Mouse (Mus musculus): Measurements from ENCODE around the gene Sema6d.

Sema6d gene

GRCm38 (mm10) chr2:124531062-124531461, 441.3 kb downstream of the Sema6d start:
- in situ Hi-C loops (cut with MboI; ENCODE audit: low sequenced_read_pairs), result no loop called here

GRCm38 (mm10) chr2:124532906-124533305, 443.1 kb downstream of the Sema6d start:
- in situ Hi-C loops (cut with MboI; ENCODE audit: low sequenced_read_pairs), result no loop called here

GRCm38 (mm10) chr2:124533602-124534001, 443.8 kb downstream of the Sema6d start:
- in situ Hi-C loops (cut with MboI; ENCODE audit: low sequenced_read_pairs), result no loop called here

- in situ Hi-C loops (cut with MboI; ENCODE audit: low sequenced_read_pairs), result no loop called here
Measured at GRCm38 (mm10) chr2:124550315-124550714, 460.5 kb downstream of the Sema6d start.

- in situ Hi-C loops (cut with MboI; ENCODE audit: low sequenced_read_pairs), result no loop called here
Measured at GRCm38 (mm10) chr2:124554751-124555415, 465.1 kb downstream of the Sema6d start.

- in situ Hi-C loops (cut with MboI; ENCODE audit: low sequenced_read_pairs), result no loop called here
Measured at GRCm38 (mm10) chr2:124556861-124557499, 467.2 kb downstream of the Sema6d start.

GRCm38 (mm10) chr2:124558021-124558420, 468.3 kb downstream of the Sema6d start:
- in situ Hi-C loops (cut with MboI; ENCODE audit: low sequenced_read_pairs), result no loop called here

DNA sequence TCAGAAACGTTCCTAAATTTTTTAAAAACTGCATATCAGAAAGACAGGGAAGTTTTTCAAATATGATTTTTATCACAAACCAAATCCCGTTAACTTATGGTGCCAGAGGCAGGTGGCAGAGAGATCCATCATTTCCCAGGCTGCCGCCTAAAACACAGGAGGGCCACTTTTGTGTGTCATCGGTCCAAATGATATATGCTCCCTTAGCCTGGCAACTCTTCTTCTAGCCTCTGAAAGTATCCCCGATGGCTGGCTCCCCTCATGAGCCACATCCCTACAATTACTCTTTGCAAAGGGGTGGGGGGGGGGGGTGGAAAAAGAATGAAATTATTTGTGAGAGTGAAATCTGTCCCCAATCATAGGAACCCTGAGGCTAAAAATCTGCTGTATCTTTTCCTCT, 471.9 kb downstream of the Sema6d start:
- in situ Hi-C loops (cut with MboI; ENCODE audit: low sequenced_read_pairs), result no loop called here

- in situ Hi-C loops (cut with MboI; ENCODE audit: low sequenced_read_pairs), result no loop called here
Measured at GRCm38 (mm10) chr2:124562091-124562490, 472.3 kb downstream of the Sema6d start.

DNA sequence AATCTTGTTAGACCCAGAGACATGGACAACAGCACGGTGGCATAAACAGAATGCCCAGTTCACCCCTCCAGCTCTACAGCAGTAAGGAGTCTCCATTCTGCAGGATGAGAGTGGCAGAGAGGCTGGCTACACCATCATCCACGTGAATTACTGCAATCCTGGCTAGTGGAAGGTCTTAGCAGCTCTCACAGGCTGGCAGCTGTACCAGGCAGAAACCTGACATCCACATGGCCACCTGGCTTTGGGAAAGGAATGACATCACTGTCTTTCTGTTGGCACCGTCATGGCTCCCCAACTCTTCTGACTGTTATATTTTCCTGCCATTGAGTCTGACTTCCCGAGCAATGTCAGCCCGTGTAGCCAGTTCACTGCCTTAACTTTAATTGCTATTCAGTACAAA, 474.0 kb downstream of the Sema6d start:
- in situ Hi-C loops (cut with MboI; ENCODE audit: low sequenced_read_pairs), result no loop called here

DNA sequence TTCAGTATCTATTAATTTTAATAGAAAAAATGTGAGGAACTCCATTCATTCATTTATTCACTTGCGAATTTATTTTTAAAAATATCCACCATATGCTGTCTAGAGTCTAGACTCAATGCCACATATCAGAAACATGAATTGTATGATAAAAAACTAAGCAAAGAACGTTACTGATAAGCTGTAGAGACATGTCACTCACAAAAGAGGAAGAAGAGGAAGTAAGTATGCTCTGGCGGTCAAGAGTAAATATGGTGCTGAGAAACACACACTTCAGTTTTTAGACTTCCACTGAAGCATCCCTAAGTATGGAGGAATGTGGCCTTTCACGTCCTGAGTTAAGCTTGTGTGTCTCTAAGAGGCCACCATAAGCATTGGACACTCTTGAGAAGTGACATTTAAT, 484.0 kb downstream of the Sema6d start:
- in situ Hi-C loops (cut with MboI; ENCODE audit: low sequenced_read_pairs), result no loop called here

GRCm38 (mm10) chr2:124576053-124576452, 486.3 kb downstream of the Sema6d start:
- in situ Hi-C loops (cut with MboI; ENCODE audit: low sequenced_read_pairs), result no loop called here

DNA sequence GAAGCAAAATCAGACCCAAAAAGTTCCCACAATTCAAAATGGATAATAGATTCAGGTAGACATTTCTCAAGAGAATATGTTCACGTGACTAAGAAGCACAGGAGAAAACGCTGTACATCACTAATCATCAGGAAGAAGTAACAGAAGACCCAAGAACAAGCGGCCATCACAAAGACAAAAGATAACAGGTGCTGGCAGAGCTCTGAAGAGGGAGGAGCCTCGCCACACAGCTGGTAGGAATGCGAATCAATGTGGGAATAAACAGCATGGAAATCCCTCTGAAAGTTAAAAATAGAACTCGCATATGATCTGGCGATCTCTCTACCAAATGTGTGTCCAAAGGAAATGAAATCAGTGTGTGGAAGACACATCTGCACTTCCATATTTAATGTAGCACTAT, 493.8 kb downstream of the Sema6d start:
- in situ Hi-C loops (cut with MboI; ENCODE audit: low sequenced_read_pairs), result no loop called here

- in situ Hi-C loops (cut with MboI; ENCODE audit: low sequenced_read_pairs), result no loop called here
Measured at GRCm38 (mm10) chr2:124592750-124593149, 503.0 kb downstream of the Sema6d start.

GRCm38 (mm10) chr2:124599014-124599413, 509.2 kb downstream of the Sema6d start:
- in situ Hi-C loops (cut with MboI; ENCODE audit: low sequenced_read_pairs), result no loop called here

GRCm38 (mm10) chr2:124601702-124602378, 512.1 kb downstream of the Sema6d start:
- in situ Hi-C loops (cut with MboI; ENCODE audit: low sequenced_read_pairs), result no loop called here

GRCm38 (mm10) chr2:124602379-124602913, 512.7 kb downstream of the Sema6d start:
- in situ Hi-C loops (cut with MboI; ENCODE audit: low sequenced_read_pairs), result no loop called here

DNA sequence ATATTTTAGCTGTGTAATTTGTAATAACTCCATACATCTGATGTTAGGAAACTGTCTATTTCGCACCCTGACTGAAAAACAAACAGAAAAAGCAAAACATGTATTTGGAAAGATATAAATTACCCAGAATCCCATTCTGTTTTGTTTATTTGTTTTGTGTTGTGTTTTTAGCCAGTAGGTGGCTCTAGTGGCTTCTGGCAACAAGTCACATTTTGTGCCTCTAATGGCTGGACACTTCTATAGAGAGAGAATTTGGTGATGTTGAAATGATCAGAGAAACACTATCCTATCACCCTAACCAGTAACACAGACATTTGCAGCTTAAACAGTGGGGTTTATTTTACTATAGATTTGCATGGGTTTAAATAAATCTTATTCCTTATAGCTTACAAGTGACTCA, 515.6 kb downstream of the Sema6d start:
- in situ Hi-C loops (cut with MboI; ENCODE audit: low sequenced_read_pairs), result no loop called here

GRCm38 (mm10) chr2:124607986-124608385, 518.2 kb downstream of the Sema6d start:
- in situ Hi-C loops (cut with MboI; ENCODE audit: low sequenced_read_pairs), result no loop called here

DNA sequence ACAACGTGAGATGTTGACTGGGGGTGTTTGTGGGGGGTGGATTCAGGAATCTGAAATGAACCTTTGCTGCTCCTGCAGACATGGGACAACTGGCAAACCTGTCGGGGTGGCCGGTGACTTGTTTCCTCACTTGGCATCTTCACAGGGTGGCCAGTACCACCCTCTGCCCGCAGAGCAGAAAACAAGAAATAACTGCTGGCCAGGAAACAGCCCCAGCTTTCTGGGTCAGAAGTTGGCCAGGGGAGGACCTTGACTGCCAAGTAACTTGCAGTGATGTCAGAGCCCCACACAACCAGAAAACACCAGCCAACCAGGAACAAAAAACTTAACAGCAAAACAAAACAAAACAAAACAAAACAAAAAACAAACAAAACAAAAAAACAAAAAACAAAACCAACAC, 518.8 kb downstream of the Sema6d start:
- in situ Hi-C loops (cut with MboI; ENCODE audit: low sequenced_read_pairs), result no loop called here

DNA sequence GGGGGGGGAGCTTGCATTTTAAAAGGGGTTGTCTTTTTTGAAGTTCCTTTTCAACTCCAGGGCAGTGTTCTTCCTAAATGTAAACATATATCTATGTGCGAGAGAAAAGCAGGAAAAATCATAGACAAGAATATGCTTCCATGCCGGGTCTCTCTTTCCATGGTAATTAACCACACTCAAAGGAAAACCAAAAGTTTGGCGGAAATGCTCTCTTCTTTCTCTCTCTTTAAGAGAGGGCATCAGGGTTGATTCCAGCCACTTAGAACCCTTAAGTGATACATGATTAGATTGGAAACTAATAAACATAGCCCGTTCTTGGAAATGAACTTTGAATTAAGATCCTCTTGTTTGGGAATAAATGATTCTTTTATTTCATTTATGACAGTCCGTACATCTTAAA, 519.2 kb downstream of the Sema6d start:
- in situ Hi-C loops (cut with MboI; ENCODE audit: low sequenced_read_pairs), result no loop called here
